Mouse (Mus musculus) stomach, embryonic 14.5 days (tissue): Measurements from ENCODE around the gene Epb41. TPM values are rescaled to one million over a fixed set of nuclear protein-coding genes. Genes with fewer than 3 reads are reported as not detected.

ENCODE experiments used
- ATAC-seq: fragments of 200-750 bp; cut with Nextera tagmentation; 2 replicates; pipeline ENCODE4 v1.8.0; 2017; ENCODE audit warnings: low read depth, moderate TSS enrichment; ENCODE audit not compliant: insufficient number of reproducible peaks, insufficient read depth, low FRiP score
- H3K27ac ChIP-seq: fragments of 300-500 bp; sonication (generic); 2 replicates; pipeline ENCODE4 v1.5.1; 2014; ENCODE audit warnings: mild to moderate bottlenecking, low read length, moderate library complexity, mixed read lengths
- H3K27me3 ChIP-seq: fragments of 300-500 bp; sonication (generic); 2 replicates; pipeline ENCODE4 v1.6.1; 2014; ENCODE audit warnings: low read length, control low read depth, mixed read lengths; ENCODE audit not compliant: control insufficient read depth, insufficient read depth
- H3K36me3 ChIP-seq: fragments of 300-500 bp; sonication (generic); 2 replicates; pipeline ENCODE4 v1.6.1; 2014; ENCODE audit warnings: mild to moderate bottlenecking, control low read depth, low read length, moderate library complexity, mixed read lengths; ENCODE audit not compliant: control insufficient read depth, insufficient read depth
- H3K4me1 ChIP-seq: fragments of 300-500 bp; sonication (generic); 2 replicates; pipeline ENCODE4 v1.6.1; 2014; ENCODE audit warnings: low read length, control low read depth, mixed read lengths; ENCODE audit not compliant: control insufficient read depth, insufficient read depth
- H3K4me2 ChIP-seq: fragments of 300-500 bp; sonication (generic); replicated peaks from 2 replicates; pipeline ENCODE4 v1.6.1; 2014; ENCODE audit warnings: low read depth, low read length, control low read depth
- H3K4me3 ChIP-seq: fragments of 300-500 bp; sonication (generic); 2 replicates; pipeline ENCODE4 v1.5.1; 2014; ENCODE audit warnings: low read depth, low read length, control low read depth
- H3K9ac ChIP-seq: fragments of 300-500 bp; sonication (generic); replicated peaks from 2 replicates; pipeline ENCODE4 v1.6.1; 2014; ENCODE audit warnings: low read depth, mild to moderate bottlenecking, control low read depth, low read length, moderate library complexity, mixed read lengths
- H3K9me3 ChIP-seq: fragments of 300-500 bp; sonication (generic); 2 replicates; pipeline ENCODE4 v1.6.1; 2016; ENCODE audit warnings: low read depth, low read length, control low read depth; ENCODE audit not compliant: control insufficient read depth
- WGBS: fragments of 180-500 bp; shearing (Covaris S2); extraction: QIAGEN DNeasy Blood & Tissue Kit; methylation state at CpG from one replicate; pipeline ENCODE4 v1.1.7; 2014; 5-methylcytosine and 5-hydroxymethylcytosine counted together
- polyA plus RNA-seq: library from polyadenylated mRNA; unstranded; fragments of >200 nt; fragmentation: Nextera tagmentation; extraction: Ambion mirVana; gene quantifications from 2 replicates; pipeline ENCODE4 v1.2.1, GENCODE M21; 2014

Epb41 gene
- polyA plus RNA-seq, 1 experiment from 2014 or later = 55.0 TPM

DNA sequence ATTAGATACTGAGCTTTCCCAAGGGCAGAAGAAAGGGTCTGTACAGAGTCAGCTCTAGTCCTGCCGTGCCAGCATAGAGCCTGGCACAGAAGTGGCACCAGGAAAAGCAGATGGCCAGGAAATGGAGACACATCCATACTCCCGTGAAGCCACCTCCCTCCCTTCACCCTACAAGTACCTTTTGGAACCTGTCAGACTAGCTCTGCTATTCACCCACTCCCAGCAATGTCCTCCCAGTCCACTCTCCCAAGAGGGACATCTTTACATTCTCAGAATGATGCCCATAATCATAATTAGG is 7.2 kb downstream of the Epb41 start:
- H3K4me2 ChIP-seq = no peak overlapping the region
- no peaks in the 10 kb centered on the region for H3K36me3 ChIP-seq
- H3K27ac ChIP-seq = no peak overlapping the region
- no peaks in the 10 kb centered on the region for H3K27me3 ChIP-seq
- H3K4me1 ChIP-seq = no peaks in the 10 kb centered on the region
- ATAC-seq = no peak
- 55% methylated on average over 2 of the region's 2 CpGs for WGBS
- H3K9ac ChIP-seq = no peak overlapping the region
- no peak overlapping the region for H3K4me3 ChIP-seq
- no peaks in the 10 kb centered on the region for H3K9me3 ChIP-seq

DNA sequence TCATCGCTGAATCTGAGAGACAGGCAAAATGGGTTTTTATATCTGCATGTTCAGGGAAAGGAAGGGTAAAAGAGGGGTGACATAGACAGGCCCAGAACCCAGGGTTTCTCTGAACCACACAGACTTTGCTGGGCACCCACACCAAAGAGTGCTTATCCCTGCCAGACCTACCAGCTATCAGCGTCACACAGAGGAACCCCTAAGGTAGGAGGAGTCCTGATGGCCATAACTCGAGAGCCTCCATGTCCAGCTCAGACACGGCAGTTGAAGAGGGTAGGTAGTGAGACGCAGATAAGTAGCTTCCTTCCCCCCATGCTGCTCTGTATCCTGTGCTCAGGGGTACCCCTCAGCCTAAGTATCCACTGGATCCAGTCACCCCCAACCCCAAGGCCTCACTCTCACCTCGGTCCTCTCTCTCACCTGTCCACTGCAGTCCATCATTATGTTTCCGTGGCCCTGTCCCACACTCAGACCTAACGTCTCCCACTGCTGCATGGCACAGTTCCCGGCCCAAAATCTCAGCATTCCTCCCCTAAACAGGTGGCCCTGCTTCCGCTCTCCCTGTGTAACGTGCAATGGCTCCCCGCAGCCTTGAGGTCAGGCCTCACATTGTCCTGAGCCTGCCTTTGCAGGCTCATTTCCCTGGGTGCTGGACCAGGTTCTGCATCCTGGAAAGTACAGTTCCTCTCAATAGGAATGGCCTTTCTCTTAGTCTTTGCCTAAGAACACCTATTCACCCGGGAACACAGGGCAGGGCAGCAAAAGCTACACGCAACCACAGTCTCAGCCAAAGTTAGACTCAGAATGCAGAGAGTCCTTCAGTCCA is 7.8 kb downstream of the Epb41 start:
- Histone ChIP-seq H3K9ac (no peak overlapping the region), H3K4me3 (no peak overlapping the region), H3K27ac (no peak overlapping the region), H3K27me3 (no peaks in the 10 kb centered on the region), H3K36me3 (no peaks in the 10 kb centered on the region), H3K4me2 (no peak overlapping the region), H3K9me3 (no peaks in the 10 kb centered on the region), H3K4me1 (no peaks in the 10 kb centered on the region)
- peak; percentile 34; the same call in 1 of the 2 replicates for ATAC-seq
- WGBS = 77% methylated on average over 14 of the region's 14 CpGs

- Histone ChIP-seq H3K9ac (no peak overlapping the region), H3K27me3 (no peaks in the 10 kb centered on the region), H3K36me3 (no peaks in the 10 kb centered on the region), H3K27ac (no peak overlapping the region), H3K4me3 (no peak overlapping the region), H3K4me2 (no peak overlapping the region), H3K9me3 (no peaks in the 10 kb centered on the region), H3K4me1 (no peaks in the 10 kb centered on the region)
- ATAC-seq = no peak
- 73% methylated on average over 10 of the region's 10 CpGs for WGBS
Observed at GRCm38 (mm10) chr4:132066101-132066773, 8.9 kb downstream of the Epb41 start.

GRCm38 (mm10) chr4:132065578-132065977 is 9.5 kb downstream of the Epb41 start:
- 68% methylated on average over 3 of the region's 3 CpGs for WGBS
- Histone ChIP-seq H3K27ac (no peak overlapping the region), H3K9me3 (no peaks in the 10 kb centered on the region), H3K4me2 (no peak overlapping the region), H3K27me3 (no peaks in the 10 kb centered on the region), H3K9ac (no peak overlapping the region), H3K4me3 (no peak overlapping the region), H3K36me3 (no peaks in the 10 kb centered on the region), H3K4me1 (no peaks in the 10 kb centered on the region)
- ATAC-seq = no peak

DNA sequence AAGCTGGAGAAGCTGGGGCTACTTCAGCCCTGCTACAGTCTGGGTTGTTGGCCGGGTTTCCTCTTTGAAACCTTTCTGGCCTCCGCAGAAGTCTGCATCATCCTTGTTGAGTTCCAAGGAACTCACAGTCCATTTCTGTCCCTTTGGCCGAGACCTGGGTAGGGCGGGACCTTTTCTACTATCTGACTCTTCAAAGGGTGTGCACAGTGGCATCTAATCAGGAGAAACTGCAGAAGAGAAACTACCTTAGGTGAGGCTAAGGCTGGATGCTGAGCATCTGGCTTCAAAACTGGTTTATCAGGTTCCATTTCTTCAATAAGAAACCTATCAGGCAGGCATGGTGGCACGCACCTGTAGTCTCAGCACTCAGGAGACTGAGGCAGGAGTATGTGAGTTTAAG is 10.6 kb downstream of the Epb41 start:
- H3K9ac ChIP-seq = no peak overlapping the region
- H3K4me3 ChIP-seq = no peak overlapping the region
- H3K27me3 ChIP-seq = no peaks in the 10 kb centered on the region
- WGBS = 82% methylated on average over 5 of the region's 5 CpGs
- H3K4me2 ChIP-seq = no peak overlapping the region
- no peak overlapping the region for H3K27ac ChIP-seq
- H3K9me3 ChIP-seq = no peaks in the 10 kb centered on the region
- no peaks in the 10 kb centered on the region for H3K4me1 ChIP-seq
- 0 out of 2 replicates have a peak, but pooled peaks have one; percentile 21 for ATAC-seq
- H3K36me3 ChIP-seq = no peaks in the 10 kb centered on the region

DNA sequence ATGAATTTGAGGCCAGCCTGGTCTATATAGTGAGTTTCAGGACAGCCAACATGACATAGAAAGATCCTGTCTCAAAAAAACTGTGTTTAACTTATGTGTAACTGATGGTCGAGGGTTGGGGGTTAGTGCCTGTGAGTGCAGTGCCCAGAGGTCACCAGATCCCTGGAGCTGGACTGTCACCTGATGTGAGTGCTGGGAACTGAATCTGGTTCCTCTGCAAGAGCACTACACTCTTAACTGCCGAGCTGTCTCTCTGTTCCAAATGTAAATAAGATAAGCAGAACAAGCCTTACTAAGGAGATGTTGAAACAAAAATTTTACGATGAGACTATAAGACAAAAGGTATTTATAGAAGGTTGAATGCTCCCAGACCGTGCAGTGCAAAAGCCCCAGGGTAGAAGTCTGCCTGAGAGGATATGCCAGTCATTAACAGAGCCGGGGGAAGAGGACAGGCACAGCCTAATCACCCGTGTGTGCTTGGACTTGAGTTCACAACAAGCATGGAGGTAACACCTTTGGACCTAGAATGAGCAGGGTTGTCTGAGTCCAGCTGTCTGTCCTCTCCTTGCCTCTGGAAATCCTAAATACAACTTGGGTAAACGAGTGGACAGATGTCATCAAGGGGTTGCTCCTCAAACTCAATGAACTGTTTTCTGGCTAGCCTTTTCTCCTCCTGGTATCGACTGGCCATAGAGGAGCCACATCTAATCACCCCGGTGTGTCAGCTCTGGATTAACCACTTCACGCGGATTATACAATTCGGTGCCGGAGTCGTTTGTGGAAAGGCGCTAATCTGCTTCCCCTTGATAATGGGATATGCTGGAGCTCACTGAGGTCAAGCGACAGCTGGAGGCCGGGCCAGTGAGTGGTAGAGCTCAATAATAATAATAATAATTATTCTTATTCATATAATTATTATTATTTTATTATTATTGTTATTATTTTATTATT is 11.9 kb downstream of the Epb41 start:
- no peaks in the 10 kb centered on the region for H3K36me3 ChIP-seq
- no peak overlapping the region for H3K27ac ChIP-seq
- no peaks in the 10 kb centered on the region for H3K9me3 ChIP-seq
- no peak overlapping the region for H3K4me2 ChIP-seq
- no peak overlapping the region for H3K9ac ChIP-seq
- H3K4me1 ChIP-seq = no peaks in the 10 kb centered on the region
- no peaks in the 10 kb centered on the region for H3K27me3 ChIP-seq
- H3K4me3 ChIP-seq = no peak overlapping the region
- WGBS = 65% methylated on average over 17 of the region's 17 CpGs
- no peak for ATAC-seq

- H3K9me3 ChIP-seq = no peaks in the 10 kb centered on the region
- no peaks in the 10 kb centered on the region for H3K4me1 ChIP-seq
- WGBS = 58% methylated on average over 8 of the region's 8 CpGs
- H3K4me3 ChIP-seq = no peak overlapping the region
- no peak overlapping the region for H3K27ac ChIP-seq
- H3K36me3 ChIP-seq = no peaks in the 10 kb centered on the region
- no peaks in the 10 kb centered on the region for H3K27me3 ChIP-seq
- H3K9ac ChIP-seq = no peak overlapping the region
- no peak overlapping the region for H3K4me2 ChIP-seq
- ATAC-seq = no peak
Observed at GRCm38 (mm10) chr4:132062289-132062688, 12.8 kb downstream of the Epb41 start.

DNA sequence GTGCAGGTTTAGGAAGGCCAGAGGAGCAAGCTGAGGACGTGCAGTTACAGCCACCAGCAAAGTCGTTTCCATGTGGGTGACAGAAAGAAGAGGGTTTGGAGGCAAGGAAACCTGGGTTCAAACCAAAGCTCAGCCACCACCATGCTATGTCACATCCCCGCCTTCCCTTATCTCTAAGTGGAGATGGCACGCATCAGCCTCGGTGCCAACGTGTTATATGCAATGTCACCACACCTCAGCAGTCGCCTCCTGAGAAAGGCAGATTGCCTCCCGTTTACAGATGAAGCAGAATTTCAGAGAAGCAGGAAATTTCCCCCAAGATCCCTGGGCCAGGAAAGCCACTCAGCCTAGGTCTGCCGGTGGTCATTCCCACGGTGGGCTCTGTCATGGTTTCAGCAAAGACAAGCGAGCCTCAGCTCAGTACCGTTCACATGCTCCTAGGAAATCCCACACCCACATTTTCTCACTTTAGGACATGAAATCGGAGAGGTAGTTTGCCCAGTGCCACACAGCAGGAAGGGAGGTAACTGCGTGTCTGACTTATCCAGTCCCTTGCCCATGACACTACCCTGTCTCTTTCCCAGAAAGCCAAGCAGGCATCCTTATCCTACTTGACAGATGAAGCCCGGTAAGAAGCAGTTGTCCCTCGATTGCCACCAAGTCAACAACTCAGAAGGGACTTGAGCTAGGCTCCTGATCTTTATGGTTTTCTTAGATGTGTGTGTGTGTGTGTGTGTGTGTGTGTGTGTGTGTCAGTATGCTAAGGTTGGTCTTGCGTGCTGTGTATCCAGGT is 14.9 kb downstream of the Epb41 start:
- no peaks in the 10 kb centered on the region for H3K9me3 ChIP-seq
- no peaks in the 10 kb centered on the region for H3K27me3 ChIP-seq
- H3K9ac ChIP-seq = no peak overlapping the region
- H3K4me2 ChIP-seq = no peak overlapping the region
- WGBS = 52% methylated on average over 17 of the region's 17 CpGs
- H3K36me3 ChIP-seq = no peaks in the 10 kb centered on the region
- no peak overlapping the region for H3K27ac ChIP-seq
- no peaks in the 10 kb centered on the region for H3K4me1 ChIP-seq
- no peak overlapping the region for H3K4me3 ChIP-seq
- ATAC-seq = no peak
